Mouse (Mus musculus) activated CD4-positive, CD25-positive, alpha-beta regulatory T cell, adult 4 months (primary cell): ENCODE results near the gene Ankrd34a. TPM values are rescaled to one million over a fixed set of nuclear protein-coding genes. Genes with fewer than 3 reads are reported as not detected.

Source experiments
- ATAC-seq: one replicate; pipeline ENCODE4 v1.8.0; 2017
- polyA plus RNA-seq, 2 experiments: library from polyadenylated mRNA; unstranded; fragments of 100-300 nt; shearing (Covaris generic); gene quantifications; one replicate each; pipeline ENCODE4 v1.2.1; 2017

The Ankrd34a gene
- polyA plus RNA-seq = not detected

GRCm38 (mm10) chr3:96596228-96596707, at the start of gene Ankrd34a:
Gene Ankrd34a (plus strand): TSS chr3:96596636.
- no peak for ATAC-seq

GRCm38 (mm10) chr3:96546880-96547279, 49.6 kb upstream of the Ankrd34a start:
- ATAC-seq = no peak

- peak; percentile 67 for ATAC-seq
Observed at GRCm38 (mm10) chr3:96547389-96547960, 49.0 kb upstream of the Ankrd34a start.

GRCm38 (mm10) chr3:96548824-96549223, 47.6 kb upstream of the Ankrd34a start:
- no peak for ATAC-seq

GRCm38 (mm10) chr3:96549346-96549745, 47.1 kb upstream of the Ankrd34a start:
- ATAC-seq = no peak

- peak; percentile 58 for ATAC-seq
Observed at GRCm38 (mm10) chr3:96551203-96551602, 45.2 kb upstream of the Ankrd34a start.

- no peak for ATAC-seq
Observed at GRCm38 (mm10) chr3:96551890-96552289, 44.5 kb upstream of the Ankrd34a start.

GRCm38 (mm10) chr3:96553601-96554000, 42.8 kb upstream of the Ankrd34a start:
- ATAC-seq = no peak

GRCm38 (mm10) chr3:96554251-96554650, 42.2 kb upstream of the Ankrd34a start:
- ATAC-seq = no peak

GRCm38 (mm10) chr3:96555041-96555596, 41.3 kb upstream of the Ankrd34a start:
- ATAC-seq = no peak

GRCm38 (mm10) chr3:96555999-96556614, 40.3 kb upstream of the Ankrd34a start:
- no peak for ATAC-seq

GRCm38 (mm10) chr3:96556651-96557635, 39.5 kb upstream of the Ankrd34a start:
- ATAC-seq = peak; percentile 60

GRCm38 (mm10) chr3:96557694-96558093, 38.7 kb upstream of the Ankrd34a start, which contains the start of gene Txnip:
Gene Txnip (plus strand): TSS chr3:96557957.
- peak; percentile 80 for ATAC-seq

- peak; percentile 1 for ATAC-seq
Observed at GRCm38 (mm10) chr3:96558159-96558558, 38.3 kb upstream of the Ankrd34a start.

- no peak for ATAC-seq
Observed at GRCm38 (mm10) chr3:96558668-96559196, 37.7 kb upstream of the Ankrd34a start.

GRCm38 (mm10) chr3:96559398-96559910, 37.0 kb upstream of the Ankrd34a start:
- ATAC-seq = no peak

- ATAC-seq = no peak
Observed at GRCm38 (mm10) chr3:96559911-96560850, 36.3 kb upstream of the Ankrd34a start.

GRCm38 (mm10) chr3:96560881-96561668, 35.4 kb upstream of the Ankrd34a start:
- ATAC-seq = no peak

GRCm38 (mm10) chr3:96561946-96562681, 34.3 kb upstream of the Ankrd34a start:
- ATAC-seq = no peak
